Mouse (Mus musculus): ENCODE data around the gene Rpf2.

Gene Rpf2

GRCm38 (mm10) chr10:40246374-40247165 lies at the start of gene Rpf2:
Gene Rpf2, minus strand, starts transcription at chr10:40247036.
- DNase-seq: peak; percentile 81

- DNase-seq: no peak
These were observed 45.8 kb upstream of the Rpf2 start for GRCm38 (mm10) chr10:40292640-40293039.

- no peak for DNase-seq
These were observed 39.9 kb upstream of the Rpf2 start for GRCm38 (mm10) chr10:40286767-40287166.

- no peak for DNase-seq
These were observed 38.7 kb upstream of the Rpf2 start for GRCm38 (mm10) chr10:40285571-40285970.

GRCm38 (mm10) chr10:40284997-40285396 lies 38.2 kb upstream of the Rpf2 start:
- no peak for DNase-seq

- no peak for DNase-seq
These were observed 37.5 kb upstream of the Rpf2 start for GRCm38 (mm10) chr10:40284179-40284831.

GRCm38 (mm10) chr10:40283636-40284035 lies 36.8 kb upstream of the Rpf2 start:
- no peak for DNase-seq

- DNase-seq: no peak
These were observed 34.7 kb upstream of the Rpf2 start for GRCm38 (mm10) chr10:40281565-40281964.

- no peak for DNase-seq
These were observed 31.5 kb upstream of the Rpf2 start for GRCm38 (mm10) chr10:40278317-40278716.

GRCm38 (mm10) chr10:40275991-40276390 lies 29.2 kb upstream of the Rpf2 start:
- DNase-seq: no peak

- DNase-seq: no peak
These were observed 27.1 kb upstream of the Rpf2 start for GRCm38 (mm10) chr10:40273938-40274337.

- DNase-seq: no peak
These were observed 24.4 kb upstream of the Rpf2 start for GRCm38 (mm10) chr10:40271216-40271615.

GRCm38 (mm10) chr10:40264920-40265319 lies 18.1 kb upstream of the Rpf2 start:
- DNase-seq: no peak

- DNase-seq: peak; percentile 86
These were observed 16.9 kb upstream of the Rpf2 start for GRCm38 (mm10) chr10:40263691-40264090.

- DNase-seq: no peak
These were observed 15.4 kb upstream of the Rpf2 start for GRCm38 (mm10) chr10:40262200-40262599.

GRCm38 (mm10) chr10:40260305-40260704 lies 13.5 kb upstream of the Rpf2 start:
- no peak for DNase-seq

- DNase-seq: no peak
These were observed 12.7 kb upstream of the Rpf2 start for GRCm38 (mm10) chr10:40259542-40259941.

GRCm38 (mm10) chr10:40258976-40259375 lies 12.1 kb upstream of the Rpf2 start:
- peak; percentile 81 for DNase-seq

- peak; percentile 77 for DNase-seq
These were observed 11.6 kb upstream of the Rpf2 start for GRCm38 (mm10) chr10:40258401-40258966.

- peak; percentile 95 for DNase-seq
These were observed 10.8 kb upstream of the Rpf2 start, which contains the start of gene Gtf3c6 for GRCm38 (mm10) chr10:40257414-40258255. Gene Gtf3c6, minus strand, starts transcription at chr10:40258108.

- peak; percentile 77 for DNase-seq
These were observed 9.9 kb upstream of the Rpf2 start for GRCm38 (mm10) chr10:40256716-40257115.

- no peak for DNase-seq
These were observed 4.1 kb upstream of the Rpf2 start for GRCm38 (mm10) chr10:40250969-40251368.

- no peak for DNase-seq
These were observed 2.8 kb upstream of the Rpf2 start for GRCm38 (mm10) chr10:40249625-40250024.
